Mouse (Mus musculus): ENCODE measurements around the gene Plekhm2. TPM values are rescaled to one million over a fixed set of nuclear protein-coding genes. Genes with fewer than 3 reads are reported as not detected.
A peak's percentile ranks its signal among the peaks of the same experiment; 100 is the strongest.

The Plekhm2 gene
- polyA plus RNA-seq, 1 experiment from 2014 or later: 3.5 TPM

DNA sequence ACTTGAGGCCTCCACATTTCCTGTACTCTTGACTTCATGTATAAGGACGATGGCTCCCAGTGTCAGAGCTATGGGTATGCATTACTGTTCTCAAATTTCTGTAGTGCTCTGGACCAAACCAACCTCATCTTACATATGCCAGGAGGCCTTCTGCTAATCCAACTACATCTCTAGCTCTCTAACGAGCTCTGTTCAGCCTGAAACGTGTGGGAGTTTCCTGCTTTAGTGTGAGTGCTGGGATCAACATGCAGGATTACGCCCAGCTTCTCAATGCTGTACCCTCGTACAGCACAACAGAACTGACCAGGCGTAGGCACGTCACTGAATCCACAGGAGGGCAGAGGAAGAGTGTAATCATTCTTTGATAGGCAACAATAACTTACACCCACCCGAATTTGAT lies 21.8 kb upstream of the Plekhm2 start:
- peaks cover 29% of the 10 kb centered on the region for H3K4me1 ChIP-seq (ENCODE audit: control insufficient read depth, insufficient read depth, low read length)
- peaks cover 34% of the 10 kb centered on the region for H3K36me3 ChIP-seq (ENCODE audit: control insufficient read depth, insufficient read depth, low read length)
- H3K9ac ChIP-seq (ENCODE audit: low read depth, low read length): no peak overlapping the region
- no peaks in the 10 kb centered on the region for H3K9me3 ChIP-seq (replicated peaks; ENCODE audit: control insufficient read depth, low read length)
- H3K27me3 ChIP-seq (ENCODE audit: control insufficient read depth, insufficient read depth, low read length): no peaks in the 10 kb centered on the region
- no peak for ATAC-seq (replicated peaks; ENCODE audit: insufficient number of reproducible peaks, low FRiP score, low TSS enrichment)
- no peak overlapping the region for H3K27ac ChIP-seq (ENCODE audit: low read depth, low read length)
- H3K4me2 ChIP-seq: no peak overlapping the region
- 80% methylated on average over 8 of the region's 8 CpGs for WGBS (ENCODE audit: insufficient replicate concordance)
- no peak overlapping the region for H3K4me3 ChIP-seq (ENCODE audit: low read depth, low read length)

- no peak for ATAC-seq (replicated peaks; ENCODE audit: insufficient number of reproducible peaks, low FRiP score, low TSS enrichment)
- WGBS (ENCODE audit: insufficient replicate concordance): 87% methylated on average over 3 of the region's 3 CpGs
- H3K4me3 ChIP-seq (ENCODE audit: low read depth, low read length): no peak overlapping the region
- H3K4me2 ChIP-seq: no peak overlapping the region
- peaks cover 32% of the 10 kb centered on the region for H3K4me1 ChIP-seq (ENCODE audit: control insufficient read depth, insufficient read depth, low read length)
- peaks cover 29% of the 10 kb centered on the region for H3K36me3 ChIP-seq (ENCODE audit: control insufficient read depth, insufficient read depth, low read length)
- no peak overlapping the region for H3K27ac ChIP-seq (ENCODE audit: low read depth, low read length)
- no peaks in the 10 kb centered on the region for H3K9me3 ChIP-seq (replicated peaks; ENCODE audit: control insufficient read depth, low read length)
- no peaks in the 10 kb centered on the region for H3K27me3 ChIP-seq (ENCODE audit: control insufficient read depth, insufficient read depth, low read length)
- no peak overlapping the region for H3K9ac ChIP-seq (ENCODE audit: low read depth, low read length)
These were observed 21.4 kb upstream of the Plekhm2 start for GRCm38 (mm10) chr4:141686093-141686492.

- H3K4me2 ChIP-seq: no peak within 1 kb of the TSS
- no peaks in the 10 kb centered on the region for H3K9me3 ChIP-seq (replicated peaks; ENCODE audit: control insufficient read depth, low read length)
- H3K9ac ChIP-seq (ENCODE audit: low read depth, low read length): no peak within 1 kb of the TSS
- H3K27me3 ChIP-seq (ENCODE audit: control insufficient read depth, insufficient read depth, low read length): no peaks in the 10 kb centered on the region
- H3K4me3 ChIP-seq (ENCODE audit: low read depth, low read length): no peak within 1 kb of the TSS
- H3K27ac ChIP-seq (ENCODE audit: low read depth, low read length): no peak within 1 kb of the TSS
- WGBS (ENCODE audit: insufficient replicate concordance): 92% methylated on average over 6 of the region's 6 CpGs
- H3K36me3 ChIP-seq (ENCODE audit: control insufficient read depth, insufficient read depth, low read length): peaks cover 24% of the 10 kb centered on the region
- no peak for ATAC-seq (replicated peaks; ENCODE audit: insufficient number of reproducible peaks, low FRiP score, low TSS enrichment)
- peaks cover 37% of the 10 kb centered on the region for H3K4me1 ChIP-seq (ENCODE audit: control insufficient read depth, insufficient read depth, low read length)
These were observed 20.8 kb upstream of the Plekhm2 start, which contains the start of gene Rsc1a1 for GRCm38 (mm10) chr4:141685499-141685898. TSS of gene Rsc1a1 (minus strand) at chr4:141685599.

DNA sequence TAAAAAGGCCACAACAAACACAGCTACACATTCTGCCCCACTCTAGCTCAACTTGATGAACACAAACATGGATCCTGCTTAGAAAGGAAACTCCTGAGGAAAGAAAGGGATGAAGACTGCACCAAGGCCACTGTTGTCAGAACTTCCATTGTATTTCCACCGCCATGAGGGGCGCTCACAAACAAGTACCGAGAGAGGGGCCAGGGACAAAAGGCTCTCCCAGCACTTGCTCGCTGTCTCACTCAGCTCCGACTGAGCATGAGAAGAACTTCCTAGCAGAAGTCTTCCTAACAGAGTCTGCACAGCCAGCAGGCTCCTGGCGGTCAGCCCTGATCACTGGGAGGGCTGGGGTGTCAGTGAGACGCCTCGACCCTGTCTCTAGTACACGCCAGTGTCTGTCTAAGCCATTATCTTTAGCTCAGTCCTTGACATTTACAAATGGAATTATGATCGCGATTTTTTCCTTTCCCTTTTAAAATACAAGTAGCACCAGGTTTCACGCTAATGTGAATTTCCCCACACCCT lies 18.1 kb upstream of the Plekhm2 start:
- peaks cover 37% of the 10 kb centered on the region for H3K4me1 ChIP-seq (ENCODE audit: control insufficient read depth, insufficient read depth, low read length)
- no peak overlapping the region for H3K9ac ChIP-seq (ENCODE audit: low read depth, low read length)
- no peak overlapping the region for H3K4me3 ChIP-seq (ENCODE audit: low read depth, low read length)
- H3K27ac ChIP-seq (ENCODE audit: low read depth, low read length): peak overlapping the region; percentile 29; the same call in 1 of the 2 replicates
- H3K27me3 ChIP-seq (ENCODE audit: control insufficient read depth, insufficient read depth, low read length): no peaks in the 10 kb centered on the region
- WGBS (ENCODE audit: insufficient replicate concordance): 67% methylated on average over 12 of the region's 12 CpGs
- H3K36me3 ChIP-seq (ENCODE audit: control insufficient read depth, insufficient read depth, low read length): peaks cover 21% of the 10 kb centered on the region
- no peaks in the 10 kb centered on the region for H3K9me3 ChIP-seq (replicated peaks; ENCODE audit: control insufficient read depth, low read length)
- H3K4me2 ChIP-seq: no peak overlapping the region
- ATAC-seq (replicated peaks; ENCODE audit: insufficient number of reproducible peaks, low FRiP score, low TSS enrichment): no peak

DNA sequence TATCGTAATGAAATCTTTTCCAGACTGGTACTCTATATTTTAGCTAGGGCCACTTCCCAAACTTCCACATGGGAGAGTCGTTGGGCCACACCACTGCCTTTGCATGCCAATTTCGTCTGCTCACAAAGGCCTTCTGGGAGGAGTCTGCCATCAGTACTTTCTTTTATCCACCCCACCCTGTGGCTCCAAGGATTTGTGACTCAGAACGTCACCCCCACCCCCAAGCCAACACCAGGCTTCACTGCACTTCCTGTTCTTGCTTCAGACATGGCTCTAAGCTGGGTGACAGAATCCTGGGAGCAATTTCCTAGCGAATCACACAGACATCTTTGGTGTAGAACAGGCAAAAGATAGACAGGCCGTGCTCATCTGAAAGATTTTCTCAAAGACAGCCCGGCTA lies 17.1 kb upstream of the Plekhm2 start:
- Histone ChIP-seq H3K9ac (ENCODE audit: low read depth, low read length) (no peak overlapping the region), H3K9me3 (replicated peaks; ENCODE audit: control insufficient read depth, low read length) (no peaks in the 10 kb centered on the region), H3K36me3 (ENCODE audit: control insufficient read depth, insufficient read depth, low read length) (peaks cover 21% of the 10 kb centered on the region), H3K27ac (ENCODE audit: low read depth, low read length) (no peak overlapping the region), H3K27me3 (ENCODE audit: control insufficient read depth, insufficient read depth, low read length) (no peaks in the 10 kb centered on the region), H3K4me1 (ENCODE audit: control insufficient read depth, insufficient read depth, low read length) (peaks cover 37% of the 10 kb centered on the region), H3K4me2 (no peak overlapping the region), H3K4me3 (ENCODE audit: low read depth, low read length) (no peak overlapping the region)
- 0 out of 2 replicates have a peak, but pooled peaks have one; percentile 33 for ATAC-seq (replicated peaks; ENCODE audit: insufficient number of reproducible peaks, low FRiP score, low TSS enrichment)
- WGBS (ENCODE audit: insufficient replicate concordance): 55% methylated on average over 7 of the region's 7 CpGs

GRCm38 (mm10) chr4:141680892-141681291 lies 16.2 kb upstream of the Plekhm2 start:
- 29% methylated on average over 12 of the region's 12 CpGs for WGBS (ENCODE audit: insufficient replicate concordance)
- Histone ChIP-seq H3K9ac (ENCODE audit: low read depth, low read length) (no peak overlapping the region), H3K4me3 (ENCODE audit: low read depth, low read length) (no peak overlapping the region), H3K4me2 (no peak overlapping the region), H3K27ac (ENCODE audit: low read depth, low read length) (no peak overlapping the region), H3K9me3 (replicated peaks; ENCODE audit: control insufficient read depth, low read length) (no peaks in the 10 kb centered on the region), H3K36me3 (ENCODE audit: control insufficient read depth, insufficient read depth, low read length) (peaks cover 18% of the 10 kb centered on the region), H3K4me1 (ENCODE audit: control insufficient read depth, insufficient read depth, low read length) (peaks cover 37% of the 10 kb centered on the region), H3K27me3 (ENCODE audit: control insufficient read depth, insufficient read depth, low read length) (no peaks in the 10 kb centered on the region)
- ATAC-seq (replicated peaks; ENCODE audit: insufficient number of reproducible peaks, low FRiP score, low TSS enrichment): no peak

- Histone ChIP-seq H3K9me3 (replicated peaks; ENCODE audit: control insufficient read depth, low read length) (no peaks in the 10 kb centered on the region), H3K27ac (ENCODE audit: low read depth, low read length) (no peak overlapping the region), H3K36me3 (ENCODE audit: control insufficient read depth, insufficient read depth, low read length) (0 out of 2 replicates have a peak, but pooled peaks cover 4% of the 10 kb centered on the region), H3K4me2 (no peak overlapping the region), H3K4me3 (ENCODE audit: low read depth, low read length) (no peak overlapping the region), H3K27me3 (ENCODE audit: control insufficient read depth, insufficient read depth, low read length) (no peaks in the 10 kb centered on the region), H3K9ac (ENCODE audit: low read depth, low read length) (no peak overlapping the region), H3K4me1 (ENCODE audit: control insufficient read depth, insufficient read depth, low read length) (peaks cover 29% of the 10 kb centered on the region)
- WGBS (ENCODE audit: insufficient replicate concordance): 84% methylated on average over 2 of the region's 2 CpGs
- ATAC-seq (replicated peaks; ENCODE audit: insufficient number of reproducible peaks, low FRiP score, low TSS enrichment): no peak
These were observed 14.3 kb upstream of the Plekhm2 start for GRCm38 (mm10) chr4:141679016-141679415.

DNA sequence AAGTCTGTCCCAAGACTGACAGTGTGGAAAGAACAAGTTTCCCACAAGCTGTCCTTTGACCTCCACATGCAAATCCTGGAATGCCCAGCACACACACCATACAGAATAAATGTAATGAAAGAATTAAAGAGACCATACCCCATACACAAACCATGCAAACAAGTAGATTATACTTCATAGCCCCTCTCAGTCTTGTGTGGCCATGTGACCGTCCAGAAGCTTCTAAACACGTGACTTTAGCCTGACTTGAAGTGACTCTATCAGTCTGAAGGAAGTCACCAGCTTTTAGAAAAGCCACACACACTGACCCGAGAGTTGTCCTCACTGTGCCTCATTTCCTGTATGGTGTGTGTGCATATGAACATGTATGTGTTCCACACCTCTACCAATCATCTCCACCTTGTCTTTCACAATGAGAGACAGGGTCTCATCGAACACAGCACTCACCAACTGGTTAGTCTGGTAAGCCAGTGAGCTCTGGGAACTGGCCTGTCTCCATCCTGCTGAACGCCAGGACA lies 11.8 kb upstream of the Plekhm2 start:
- Histone ChIP-seq H3K4me3 (ENCODE audit: low read depth, low read length) (no peak overlapping the region), H3K27ac (ENCODE audit: low read depth, low read length) (no peak overlapping the region), H3K27me3 (ENCODE audit: control insufficient read depth, insufficient read depth, low read length) (no peaks in the 10 kb centered on the region), H3K9ac (ENCODE audit: low read depth, low read length) (no peak overlapping the region), H3K36me3 (ENCODE audit: control insufficient read depth, insufficient read depth, low read length) (no peaks in the 10 kb centered on the region), H3K4me1 (ENCODE audit: control insufficient read depth, insufficient read depth, low read length) (peaks cover 7% of the 10 kb centered on the region), H3K4me2 (no peak overlapping the region), H3K9me3 (replicated peaks; ENCODE audit: control insufficient read depth, low read length) (no peaks in the 10 kb centered on the region)
- ATAC-seq (replicated peaks; ENCODE audit: insufficient number of reproducible peaks, low FRiP score, low TSS enrichment): no peak
- 71% methylated on average over 5 of the region's 5 CpGs for WGBS (ENCODE audit: insufficient replicate concordance)

DNA sequence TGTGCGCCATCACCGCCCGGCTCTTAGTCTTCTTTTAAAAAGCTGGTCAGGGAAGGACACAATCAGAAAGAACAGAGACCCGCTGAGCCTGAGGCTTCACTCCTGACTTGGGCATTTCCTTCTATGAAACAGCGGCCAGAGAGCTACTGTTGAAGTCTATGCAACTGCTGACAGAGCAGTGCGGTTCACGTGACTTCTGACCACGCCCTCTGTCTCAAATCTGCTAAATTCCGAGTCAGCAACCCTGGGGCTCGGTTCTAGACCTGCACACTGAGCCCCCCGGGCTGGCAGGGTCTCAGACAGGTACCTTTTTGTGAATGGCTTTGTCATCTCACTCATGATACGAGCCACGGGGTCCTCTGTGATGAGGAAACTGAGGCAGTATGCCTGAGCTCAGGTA lies 7.6 kb upstream of the Plekhm2 start:
- no peak for ATAC-seq (replicated peaks; ENCODE audit: insufficient number of reproducible peaks, low FRiP score, low TSS enrichment)
- Histone ChIP-seq H3K27ac (ENCODE audit: low read depth, low read length) (no peak overlapping the region), H3K9me3 (replicated peaks; ENCODE audit: control insufficient read depth, low read length) (no peaks in the 10 kb centered on the region), H3K27me3 (ENCODE audit: control insufficient read depth, insufficient read depth, low read length) (no peaks in the 10 kb centered on the region), H3K4me1 (ENCODE audit: control insufficient read depth, insufficient read depth, low read length) (no peaks in the 10 kb centered on the region), H3K36me3 (ENCODE audit: control insufficient read depth, insufficient read depth, low read length) (no peaks in the 10 kb centered on the region), H3K4me2 (no peak overlapping the region), H3K4me3 (ENCODE audit: low read depth, low read length) (no peak overlapping the region), H3K9ac (ENCODE audit: low read depth, low read length) (no peak overlapping the region)
- WGBS (ENCODE audit: insufficient replicate concordance): 61% methylated on average over 13 of the region's 13 CpGs
